Mouse (Mus musculus): ENCODE results near the gene Erf.

GRCm38 (mm10) chr7:25233061-25233460 lies 17.5 kb downstream of the Erf start:
- TF ChIP-seq CTCF (IDR thresholded peaks at IDR 0.05; ENCODE audit: low read depth, low read length), result no peak
- no peak for TF ChIP-seq EP300 (IDR thresholded peaks at IDR 0.05; ENCODE audit: insufficient read depth, low read depth, low read length)
